Mouse (Mus musculus): ENCODE data around the gene Camkk2. TPM values are rescaled to one million over a fixed set of nuclear protein-coding genes. Genes with fewer than 3 reads are reported as not detected.
A peak's percentile ranks its signal among the peaks of the same experiment; 100 is the strongest.

Camkk2 gene
- polyA plus RNA-seq, 1 experiment = 26.2 TPM

GRCm38 (mm10) chr5:122777322-122777721 is 1.9 kb downstream of the Camkk2 start:
- Histone ChIP-seq H3K36me3 (ENCODE audit: control insufficient read depth, insufficient read depth, low read length, poor library complexity, severe bottlenecking) (no peaks in the 10 kb centered on the region), H3K9ac (ENCODE audit: low read depth, poor library complexity, severe bottlenecking) (no peak overlapping the region), H3K4me1 (ENCODE audit: control insufficient read depth, insufficient read depth, low read length) (peaks cover 1% of the 10 kb centered on the region), H3K27ac (ENCODE audit: insufficient read depth, low read length) (no peak overlapping the region), H3K4me3 (ENCODE audit: low read depth, low read length) (no peak overlapping the region), H3K9me3 (replicated peaks; ENCODE audit: control insufficient read depth, insufficient read depth, low read length, poor library complexity, severe bottlenecking) (no peaks in the 10 kb centered on the region), H3K27me3 (ENCODE audit: control insufficient read depth, insufficient read depth, low read length, poor library complexity, severe bottlenecking) (0 out of 2 replicates have a peak, but pooled peaks cover 2% of the 10 kb centered on the region)
- TF ChIP-seq EP300 (IDR thresholded peaks at IDR 0.05; ENCODE audit: insufficient read depth, low read depth, low read length) = no peak

GRCm38 (mm10) chr5:122775646-122776286 is 3.4 kb downstream of the Camkk2 start:
- Histone ChIP-seq H3K4me1 (ENCODE audit: control insufficient read depth, insufficient read depth, low read length) (peaks cover 1% of the 10 kb centered on the region), H3K9me3 (replicated peaks; ENCODE audit: control insufficient read depth, insufficient read depth, low read length, poor library complexity, severe bottlenecking) (no peaks in the 10 kb centered on the region), H3K27ac (ENCODE audit: insufficient read depth, low read length) (no peak overlapping the region), H3K36me3 (ENCODE audit: control insufficient read depth, insufficient read depth, low read length, poor library complexity, severe bottlenecking) (no peaks in the 10 kb centered on the region), H3K4me3 (ENCODE audit: low read depth, low read length) (peak overlapping the region; percentile 66), H3K9ac (ENCODE audit: low read depth, poor library complexity, severe bottlenecking) (peak overlapping the region; percentile 4), H3K27me3 (ENCODE audit: control insufficient read depth, insufficient read depth, low read length, poor library complexity, severe bottlenecking) (0 out of 2 replicates have a peak, but pooled peaks cover 2% of the 10 kb centered on the region)
- TF ChIP-seq CTCF (IDR thresholded peaks at IDR 0.05; ENCODE audit: low read depth, low read length) (no peak), POLR2A (IDR thresholded peaks at IDR 0.05; ENCODE audit: insufficient read depth, low read length) (no peak), EP300 (IDR thresholded peaks at IDR 0.05; ENCODE audit: insufficient read depth, low read depth, low read length) (no peak)

GRCm38 (mm10) chr5:122774743-122775611 is 4.2 kb downstream of the Camkk2 start:
- no peak overlapping the region for H3K27ac ChIP-seq (ENCODE audit: insufficient read depth, low read length)
- no peaks in the 10 kb centered on the region for H3K36me3 ChIP-seq (ENCODE audit: control insufficient read depth, insufficient read depth, low read length, poor library complexity, severe bottlenecking)
- 0 out of 2 replicates have a peak, but pooled peaks cover 2% of the 10 kb centered on the region for H3K27me3 ChIP-seq (ENCODE audit: control insufficient read depth, insufficient read depth, low read length, poor library complexity, severe bottlenecking)
- peak overlapping the region; percentile 23 for H3K9ac ChIP-seq (ENCODE audit: low read depth, poor library complexity, severe bottlenecking)
- H3K4me1 ChIP-seq (ENCODE audit: control insufficient read depth, insufficient read depth, low read length) = peaks cover 3% of the 10 kb centered on the region
- no peak for TF ChIP-seq POLR2A (IDR thresholded peaks at IDR 0.05; ENCODE audit: insufficient read depth, low read length)
- TF ChIP-seq EP300 (IDR thresholded peaks at IDR 0.05; ENCODE audit: insufficient read depth, low read depth, low read length) = no peak
- TF ChIP-seq CTCF (IDR thresholded peaks at IDR 0.05; ENCODE audit: low read depth, low read length) = no peak
- H3K4me3 ChIP-seq (ENCODE audit: low read depth, low read length) = peak overlapping the region; percentile 66
- no peaks in the 10 kb centered on the region for H3K9me3 ChIP-seq (replicated peaks; ENCODE audit: control insufficient read depth, insufficient read depth, low read length, poor library complexity, severe bottlenecking)

GRCm38 (mm10) chr5:122773756-122774155 is 5.5 kb downstream of the Camkk2 start:
- H3K4me3 ChIP-seq (ENCODE audit: low read depth, low read length) = no peak overlapping the region
- H3K9ac ChIP-seq (ENCODE audit: low read depth, poor library complexity, severe bottlenecking) = no peak overlapping the region
- no peaks in the 10 kb centered on the region for H3K9me3 ChIP-seq (replicated peaks; ENCODE audit: control insufficient read depth, insufficient read depth, low read length, poor library complexity, severe bottlenecking)
- no peaks in the 10 kb centered on the region for H3K36me3 ChIP-seq (ENCODE audit: control insufficient read depth, insufficient read depth, low read length, poor library complexity, severe bottlenecking)
- no peak for TF ChIP-seq POLR2A (IDR thresholded peaks at IDR 0.05; ENCODE audit: insufficient read depth, low read length)
- TF ChIP-seq CTCF (IDR thresholded peaks at IDR 0.05; ENCODE audit: low read depth, low read length) = no peak
- TF ChIP-seq EP300 (IDR thresholded peaks at IDR 0.05; ENCODE audit: insufficient read depth, low read depth, low read length) = no peak
- peaks cover 2% of the 10 kb centered on the region for H3K4me1 ChIP-seq (ENCODE audit: control insufficient read depth, insufficient read depth, low read length)
- H3K27ac ChIP-seq (ENCODE audit: insufficient read depth, low read length) = no peak overlapping the region
- 0 out of 2 replicates have a peak, but pooled peaks cover 2% of the 10 kb centered on the region for H3K27me3 ChIP-seq (ENCODE audit: control insufficient read depth, insufficient read depth, low read length, poor library complexity, severe bottlenecking)

- Histone ChIP-seq H3K27me3 (ENCODE audit: control insufficient read depth, insufficient read depth, low read length, poor library complexity, severe bottlenecking) (no peaks in the 10 kb centered on the region), H3K36me3 (ENCODE audit: control insufficient read depth, insufficient read depth, low read length, poor library complexity, severe bottlenecking) (no peaks in the 10 kb centered on the region), H3K4me1 (ENCODE audit: control insufficient read depth, insufficient read depth, low read length) (peaks cover 2% of the 10 kb centered on the region), H3K9me3 (replicated peaks; ENCODE audit: control insufficient read depth, insufficient read depth, low read length, poor library complexity, severe bottlenecking) (no peaks in the 10 kb centered on the region), H3K9ac (ENCODE audit: low read depth, poor library complexity, severe bottlenecking) (no peak overlapping the region), H3K4me3 (ENCODE audit: low read depth, low read length) (no peak overlapping the region), H3K27ac (ENCODE audit: insufficient read depth, low read length) (no peak overlapping the region)
- TF ChIP-seq POLR2A (IDR thresholded peaks at IDR 0.05; ENCODE audit: insufficient read depth, low read length) (no peak), CTCF (IDR thresholded peaks at IDR 0.05; ENCODE audit: low read depth, low read length) (no peak), EP300 (IDR thresholded peaks at IDR 0.05; ENCODE audit: insufficient read depth, low read depth, low read length) (no peak)
Measured at GRCm38 (mm10) chr5:122771428-122771827, 7.8 kb downstream of the Camkk2 start.
